Mouse (Mus musculus): ENCODE results near the gene Mrps18c.
A peak's percentile ranks its signal among the peaks of the same experiment; 100 is the strongest.

Gene Mrps18c

GRCm38 (mm10) chr5:100798165-100798860, at the start of gene Mrps18c, which contains the start of gene Helq:
Gene Mrps18c, plus strand, starts transcription at chr5:100798627.
Gene Helq, minus strand, starts transcription at chr5:100798598.
- peak; percentile 93 for DNase-seq (ENCODE audit: low spot score)

- DNase-seq (ENCODE audit: low spot score) = no peak
Observed at GRCm38 (mm10) chr5:100750617-100751255, 47.7 kb upstream of the Mrps18c start.

- no peak for DNase-seq (ENCODE audit: low spot score)
Observed at GRCm38 (mm10) chr5:100751655-100752054, 46.8 kb upstream of the Mrps18c start.

GRCm38 (mm10) chr5:100753407-100753806, 45.0 kb upstream of the Mrps18c start:
- DNase-seq (ENCODE audit: low spot score) = no peak

- no peak for DNase-seq (ENCODE audit: low spot score)
Observed at GRCm38 (mm10) chr5:100758121-100758520, 40.3 kb upstream of the Mrps18c start.

- no peak for DNase-seq (ENCODE audit: low spot score)
Observed at GRCm38 (mm10) chr5:100760049-100760663, 38.3 kb upstream of the Mrps18c start.

GRCm38 (mm10) chr5:100761736-100762135, 36.7 kb upstream of the Mrps18c start:
- no peak for DNase-seq (ENCODE audit: low spot score)

GRCm38 (mm10) chr5:100766026-100766425, 32.4 kb upstream of the Mrps18c start:
- DNase-seq (ENCODE audit: low spot score) = no peak

- no peak for DNase-seq (ENCODE audit: low spot score)
Observed at GRCm38 (mm10) chr5:100771575-100771974, 26.9 kb upstream of the Mrps18c start.

GRCm38 (mm10) chr5:100775778-100776404, 22.5 kb upstream of the Mrps18c start:
- DNase-seq (ENCODE audit: low spot score) = no peak

- no peak for DNase-seq (ENCODE audit: low spot score)
Observed at GRCm38 (mm10) chr5:100776900-100777299, 21.5 kb upstream of the Mrps18c start.

- no peak for DNase-seq (ENCODE audit: low spot score)
Observed at GRCm38 (mm10) chr5:100779002-100779401, 19.4 kb upstream of the Mrps18c start.

GRCm38 (mm10) chr5:100787527-100787926, 10.9 kb upstream of the Mrps18c start:
- no peak for DNase-seq (ENCODE audit: low spot score)

GRCm38 (mm10) chr5:100792261-100792660, 6.2 kb upstream of the Mrps18c start:
- DNase-seq (ENCODE audit: low spot score) = no peak

GRCm38 (mm10) chr5:100794084-100794483, 4.3 kb upstream of the Mrps18c start:
- no peak for DNase-seq (ENCODE audit: low spot score)

- DNase-seq (ENCODE audit: low spot score) = no peak
Observed at GRCm38 (mm10) chr5:100818341-100818740, 19.9 kb downstream of the Mrps18c start.

- no peak for DNase-seq (ENCODE audit: low spot score)
Observed at GRCm38 (mm10) chr5:100819568-100820480, 21.4 kb downstream of the Mrps18c start.

- peak; percentile 91 for DNase-seq (ENCODE audit: low spot score)
Observed at GRCm38 (mm10) chr5:100820483-100821184, 22.2 kb downstream of the Mrps18c start, which contains the start of gene Abraxas1. Gene Abraxas1, minus strand, starts transcription at chr5:100820965.

- DNase-seq (ENCODE audit: low spot score) = no peak
Observed at GRCm38 (mm10) chr5:100821375-100821774, 22.9 kb downstream of the Mrps18c start.

- no peak for DNase-seq (ENCODE audit: low spot score)
Observed at GRCm38 (mm10) chr5:100822826-100823225, 24.4 kb downstream of the Mrps18c start.

GRCm38 (mm10) chr5:100825975-100826374, 27.5 kb downstream of the Mrps18c start:
- no peak for DNase-seq (ENCODE audit: low spot score)

Data from testis, postnatal 10 days (tissue).